Mouse (Mus musculus): ENCODE data around the gene Nptn.

GRCm38 (mm10) chr9:58703766-58704165 lies 121.7 kb downstream of the Nptn start:
- TF ChIP-seq CTCF (conservative IDR thresholded peaks at IDR 0.05; ENCODE audit: low read length) = no peak
- TF ChIP-seq NANOG (IDR thresholded peaks at IDR 0.05; ENCODE audit: borderline replicate concordance, low read length) = no peak
- no peak for TF ChIP-seq POU5F1 (IDR thresholded peaks at IDR 0.05; ENCODE audit: borderline replicate concordance, low read length)
